Mouse (Mus musculus) midbrain, embryonic 10.5 days (tissue): ENCODE measurements around the gene Srcin1. TPM values are rescaled to one million over a fixed set of nuclear protein-coding genes. Genes with fewer than 3 reads are reported as not detected.

ENCODE experiments used
- polyA plus RNA-seq: library from polyadenylated mRNA; unstranded; fragments of >200 nt; fragmentation: Nextera tagmentation; extraction: Ambion mirVana; gene quantifications from 2 replicates; pipeline ENCODE4 v1.2.1, GENCODE M21; 2016

The Srcin1 gene
- polyA plus RNA-seq, 1 experiment from 2014 or later: 0.89 TPM

Other genes starting within 250 kb of the Srcin1 start
- gene Gpr179, start 224.1 kb downstream of the Srcin1 start, polyA plus RNA-seq: 0.05 and 0.09 TPM in 2 replicates
- gene Socs7, start 213.6 kb downstream of the Srcin1 start, polyA plus RNA-seq: 3.6 and 4.6 TPM in 2 replicates
- 1.9 and 2.3 TPM in 2 replicates for gene Arhgap23, start 160.7 kb downstream of the Srcin1 start, polyA plus RNA-seq
- gene 4933428G20Rik, start 75.8 kb downstream of the Srcin1 start, polyA plus RNA-seq: 0.25 and 0.28 TPM in 2 replicates
- gene Epop, start 53.5 kb upstream of the Srcin1 start, polyA plus RNA-seq: 10.4 and 13.3 TPM in 2 replicates
- 2.1 and 2.6 TPM in 2 replicates for gene Mllt6, start 87.2 kb upstream of the Srcin1 start, polyA plus RNA-seq
- 20.5 and 21.7 TPM in 2 replicates for gene Cisd3, start 109.6 kb upstream of the Srcin1 start, polyA plus RNA-seq
- 16.0 and 18.6 TPM in 2 replicates for gene Pcgf2, start 124.3 kb upstream of the Srcin1 start, polyA plus RNA-seq
- gene Psmb3, start 127.2 kb upstream of the Srcin1 start, polyA plus RNA-seq: 606 and 631 TPM in 2 replicates
- 1.4 and 1.5 TPM in 2 replicates for gene Pip4k2b, start 168.5 kb upstream of the Srcin1 start, polyA plus RNA-seq
- 20.5 and 21.8 TPM in 2 replicates for gene Cwc25, start 190.4 kb upstream of the Srcin1 start, polyA plus RNA-seq
- 0.20 and 0.46 TPM in 2 replicates for gene 1700001P01Rik, start 199.7 kb upstream of the Srcin1 start, polyA plus RNA-seq
- gene Rpl23, start 206.3 kb upstream of the Srcin1 start, polyA plus RNA-seq: 378 and 451 TPM in 2 replicates
- gene Lasp1, start 222.8 kb upstream of the Srcin1 start, polyA plus RNA-seq: 75.1 and 88.8 TPM in 2 replicates